Mouse (Mus musculus): ENCODE results near the gene H2bfm. TPM values are rescaled to one million over a fixed set of nuclear protein-coding genes. Genes with fewer than 3 reads are reported as not detected.
"Not testable (repeated sequence)": the region's sequence is repeated elsewhere in the genome, so short reads cannot be mapped to it uniquely, and the experiment has no call there.

Gene H2bfm
- not detected in 2 replicates for polyA plus RNA-seq (2016; fragmentation: Nextera tagmentation; extraction: Ambion mirVana)

DNA sequence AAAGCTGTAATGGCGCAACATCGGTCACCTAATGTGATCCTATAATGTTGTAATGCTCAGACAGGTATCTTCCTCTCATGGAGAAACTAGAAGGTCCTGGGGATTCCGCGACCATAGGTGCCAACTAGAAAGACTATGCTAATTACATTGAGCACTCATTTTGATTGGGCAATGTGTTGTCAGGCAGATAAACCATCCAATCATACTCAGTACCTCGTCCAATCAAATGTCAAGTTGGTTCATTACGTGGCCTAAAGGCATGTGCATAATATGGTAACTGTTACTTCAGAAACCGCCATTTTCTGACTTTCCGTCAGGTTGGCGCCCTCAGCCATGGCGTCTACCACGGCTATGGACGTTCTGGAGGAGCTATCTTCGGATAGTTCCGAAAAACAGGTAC, at the start of gene H2bfm:
TSS of gene H2bfm (plus strand) at position 295 of the 400 bp plus-strand sequence.
- H3K4me3 ChIP-seq = no peak within 1 kb of the TSS
- no peaks in the 10 kb centered on the region for H3K36me3 ChIP-seq
- WGBS = 91% methylated on average over 14 of the region's 14 CpGs
- no peaks in the 10 kb centered on the region for H3K27me3 ChIP-seq (ENCODE audit: insufficient read depth, poor library complexity, severe bottlenecking)
- H3K9me3 ChIP-seq = no peaks in the 10 kb centered on the region
- no peak within 1 kb of the TSS for H3K27ac ChIP-seq
- no peak for DNase-seq (ENCODE audit: low spot score)
- H3K4me1 ChIP-seq = no peaks in the 10 kb centered on the region

GRCm38 (mm10) chrX:136895757-136896156, 31.4 kb upstream of the H2bfm start:
- DNase-seq (ENCODE audit: low spot score) = no peak
- Histone ChIP-seq H3K27me3 (ENCODE audit: insufficient read depth, poor library complexity, severe bottlenecking) (no peaks in the 10 kb centered on the region), H3K36me3 (no peaks in the 10 kb centered on the region), H3K9me3 (no peaks in the 10 kb centered on the region), H3K4me3 (no peak overlapping the region), H3K4me1 (no peaks in the 10 kb centered on the region), H3K27ac (no peak overlapping the region)
- WGBS = 69% methylated on average over 2 of the region's 2 CpGs

DNA sequence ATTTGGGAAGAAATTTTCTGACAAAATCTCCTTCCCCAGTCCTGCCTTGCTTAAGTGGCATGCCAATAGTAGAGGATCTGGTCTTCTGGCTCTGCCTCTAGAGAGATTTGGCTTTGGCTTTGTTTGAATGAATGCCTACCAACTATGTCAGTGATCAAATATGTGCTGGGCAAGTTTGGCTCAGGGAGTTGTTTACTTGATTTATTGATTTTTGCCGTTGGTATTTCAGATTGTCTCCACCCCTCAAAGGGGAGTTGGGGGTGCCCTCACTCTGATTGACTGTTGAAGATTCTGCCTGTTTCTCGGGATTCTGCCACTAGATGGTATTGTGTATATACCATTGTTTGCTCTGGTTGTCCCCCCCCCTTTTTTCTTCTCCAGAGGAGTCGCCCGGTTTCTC, 22.8 kb upstream of the H2bfm start:
- no peaks in the 10 kb centered on the region for H3K9me3 ChIP-seq
- H3K36me3 ChIP-seq = no peaks in the 10 kb centered on the region
- no peak for DNase-seq (ENCODE audit: low spot score)
- H3K4me3 ChIP-seq = no peak overlapping the region
- H3K27ac ChIP-seq = no peak overlapping the region
- 59% methylated on average over 4 of the region's 4 CpGs for WGBS
- no peaks in the 10 kb centered on the region for H3K4me1 ChIP-seq
- no peaks in the 10 kb centered on the region for H3K27me3 ChIP-seq (ENCODE audit: insufficient read depth, poor library complexity, severe bottlenecking)

DNA sequence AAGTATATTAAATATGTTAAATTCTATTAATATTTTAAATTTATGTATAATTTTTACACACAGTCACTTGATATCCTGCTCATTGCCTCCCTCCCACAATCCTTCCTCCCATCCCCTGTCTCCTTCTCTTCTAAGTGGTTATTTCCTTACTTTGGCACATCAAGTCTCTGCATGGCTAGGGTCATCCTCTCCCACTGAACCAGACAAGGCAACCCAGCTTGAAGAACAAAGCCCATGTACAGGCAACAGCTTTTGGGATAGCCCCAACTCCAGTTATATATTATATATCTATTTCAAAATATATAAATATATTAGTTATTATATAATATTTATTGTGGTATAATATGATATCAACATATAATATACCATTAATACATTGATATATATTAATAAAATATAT, 1.3 kb upstream of the H2bfm start:
- Histone ChIP-seq H3K36me3 (no peaks in the 10 kb centered on the region), H3K9me3 (no peaks in the 10 kb centered on the region), H3K4me3 (no peak overlapping the region), H3K27me3 (ENCODE audit: insufficient read depth, poor library complexity, severe bottlenecking) (no peaks in the 10 kb centered on the region), H3K4me1 (no peaks in the 10 kb centered on the region), H3K27ac (no peak overlapping the region)
- no peak for DNase-seq (ENCODE audit: low spot score)

- H3K27ac ChIP-seq = no peak overlapping the region
- no peaks in the 10 kb centered on the region for H3K4me1 ChIP-seq
- no peaks in the 10 kb centered on the region for H3K9me3 ChIP-seq
- WGBS = 38% methylated on average over 3 of the region's 3 CpGs
- no peak for DNase-seq (ENCODE audit: low spot score)
- H3K27me3 ChIP-seq (ENCODE audit: insufficient read depth, poor library complexity, severe bottlenecking) = no peaks in the 10 kb centered on the region
- no peak overlapping the region for H3K4me3 ChIP-seq
- no peaks in the 10 kb centered on the region for H3K36me3 ChIP-seq
Measured at GRCm38 (mm10) chrX:136937985-136938384, 10.9 kb downstream of the H2bfm start.

GRCm38 (mm10) chrX:136957583-136958279, 30.6 kb downstream of the H2bfm start:
- H3K4me3 ChIP-seq = peak overlapping the region; percentile 44
- H3K27me3 ChIP-seq (ENCODE audit: insufficient read depth, poor library complexity, severe bottlenecking); H3K4me1 ChIP-seq; H3K27ac ChIP-seq; H3K9me3 ChIP-seq; H3K36me3 ChIP-seq: not testable (repeated sequence)
- DNase-seq (ENCODE audit: low spot score) = peak; percentile 75
- WGBS = 26% methylated on average over 13 of the region's 13 CpGs

DNA sequence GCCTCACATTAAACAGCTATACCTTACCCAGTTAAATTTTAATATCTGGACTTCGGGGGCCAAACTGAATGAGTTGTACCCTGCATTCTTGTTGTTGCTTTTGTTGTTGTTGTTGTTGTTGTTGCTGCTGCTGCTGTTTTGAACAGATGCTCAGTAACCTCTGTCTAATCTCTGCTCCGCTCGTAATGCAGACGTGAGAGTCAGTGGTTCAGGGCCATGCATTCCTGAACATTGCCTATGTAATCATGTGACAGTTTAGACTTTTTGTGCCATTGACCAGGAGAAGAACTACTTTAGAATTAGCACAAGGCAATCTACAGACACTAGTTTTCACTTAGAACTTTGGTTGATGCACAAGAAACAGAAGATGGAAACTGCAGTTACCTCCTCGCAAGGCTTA, 31.2 kb downstream of the H2bfm start:
- H3K9me3 ChIP-seq; H3K27ac ChIP-seq; H3K4me1 ChIP-seq; H3K27me3 ChIP-seq (ENCODE audit: insufficient read depth, poor library complexity, severe bottlenecking); H3K36me3 ChIP-seq; DNase-seq (ENCODE audit: low spot score): not testable (repeated sequence)
- peak overlapping the region; percentile 44; the same call in 1 of the 2 replicates for H3K4me3 ChIP-seq
- WGBS = 63% methylated on average over 5 of the region's 5 CpGs

DNA sequence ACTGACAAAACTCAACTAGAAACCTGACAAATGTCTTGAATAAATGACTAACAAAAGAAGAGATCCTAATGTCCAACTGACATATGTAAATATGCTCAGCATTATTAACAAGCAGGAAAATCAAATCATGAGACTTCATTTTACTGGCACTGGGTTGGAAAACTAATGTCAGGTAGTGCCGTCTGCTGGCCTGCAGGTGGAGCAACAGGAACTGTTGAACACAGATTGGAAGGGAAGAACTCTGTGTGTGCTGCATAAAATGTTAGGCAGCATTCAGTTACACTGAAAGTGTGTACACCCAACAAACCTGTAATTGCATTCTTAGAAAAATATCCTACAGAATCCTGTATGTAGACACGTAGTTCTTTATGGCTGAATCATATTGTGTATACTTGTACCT, 32.6 kb downstream of the H2bfm start:
- Histone ChIP-seq H3K4me3 (no peak overlapping the region), H3K4me1 (no peaks in the 10 kb centered on the region), H3K9me3 (no peaks in the 10 kb centered on the region), H3K27ac (no peak overlapping the region), H3K36me3 (no peaks in the 10 kb centered on the region), H3K27me3 (ENCODE audit: insufficient read depth, poor library complexity, severe bottlenecking) (no peaks in the 10 kb centered on the region)
- DNase-seq (ENCODE audit: low spot score) = no peak
- WGBS = 23% methylated on average over 2 of the region's 2 CpGs

DNA sequence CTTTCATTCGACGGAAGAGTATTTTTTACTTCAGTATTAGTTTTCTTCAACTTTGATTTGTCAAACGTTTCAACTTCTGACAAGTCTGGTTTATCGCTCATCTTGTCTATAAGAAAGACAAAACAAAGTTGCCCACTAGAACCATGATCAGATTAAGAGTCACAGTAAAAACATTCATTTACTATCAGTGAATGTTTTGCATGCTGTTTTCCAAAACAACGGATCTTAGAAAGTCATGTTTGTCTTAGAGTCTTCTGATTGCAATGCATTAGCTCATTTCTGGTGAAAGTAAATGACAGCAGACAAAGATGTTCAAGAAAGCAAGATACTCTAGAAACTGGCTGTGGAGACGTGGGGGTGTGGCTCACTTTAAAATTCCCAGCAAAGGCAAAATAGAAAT, 48.3 kb downstream of the H2bfm start, which contains the start of gene Tmsb15b2:
TSS of gene Tmsb15b2 (minus strand) at position 101 of the 400 bp plus-strand sequence.
- H3K36me3 ChIP-seq; H3K9me3 ChIP-seq; H3K27me3 ChIP-seq (ENCODE audit: insufficient read depth, poor library complexity, severe bottlenecking); DNase-seq (ENCODE audit: low spot score); H3K27ac ChIP-seq; H3K4me1 ChIP-seq: not testable (repeated sequence)
- WGBS = 80% methylated on average over 6 of the region's 6 CpGs
- peak within 1 kb of the TSS; percentile 54 for H3K4me3 ChIP-seq

GRCm38 (mm10) chrX:136976424-136977084, 49.4 kb downstream of the H2bfm start, which contains the start of the genes Tmsb15l and Tmsb15b1:
TSS of gene Tmsb15l (minus strand) at chrX:136976869.
TSS of gene Tmsb15b1 (minus strand) at chrX:136976874.
- peak; percentile 90 for DNase-seq (ENCODE audit: low spot score)
- Histone ChIP-seq H3K4me3 (peak within 1 kb of the TSS; percentile 54), H3K27ac (no peak within 1 kb of the TSS), H3K9me3 (no peaks in the 10 kb centered on the region), H3K4me1 (no peaks in the 10 kb centered on the region), H3K27me3 (ENCODE audit: insufficient read depth, poor library complexity, severe bottlenecking) (no peaks in the 10 kb centered on the region), H3K36me3 (no peaks in the 10 kb centered on the region)
- 33% methylated on average over 15 of the region's 15 CpGs for WGBS

Other genes starting within 250 kb of the H2bfm start
- 6.1 and 7.2 TPM in 2 replicates for gene Tceal1, start 219.3 kb upstream of the H2bfm start, polyA plus RNA-seq (2016; fragmentation: Nextera tagmentation; extraction: Ambion mirVana)
- 448 and 541 TPM in 2 replicates for gene Morf4l2, start 183.6 kb upstream of the H2bfm start, polyA plus RNA-seq (2016; fragmentation: Nextera tagmentation; extraction: Ambion mirVana)
- 0.15 and 0.21 TPM in 2 replicates for gene Glra4, start 147.2 kb upstream of the H2bfm start, polyA plus RNA-seq (2016; fragmentation: Nextera tagmentation; extraction: Ambion mirVana)
- 2.7 and 3.2 TPM in 2 replicates for gene Plp1, start 104.7 kb upstream of the H2bfm start, polyA plus RNA-seq (2016; fragmentation: Nextera tagmentation; extraction: Ambion mirVana)
- 0.05 and 0.20 TPM in 2 replicates for gene Rab9b, start 58.6 kb upstream of the H2bfm start, polyA plus RNA-seq (2016; fragmentation: Nextera tagmentation; extraction: Ambion mirVana)
- 19.7 and 28.3 TPM in 2 replicates for gene Tmsb15b2, start 48.2 kb downstream of the H2bfm start, polyA plus RNA-seq (2016; fragmentation: Nextera tagmentation; extraction: Ambion mirVana)
- gene Tmsb15l, start 49.5 kb downstream of the H2bfm start, polyA plus RNA-seq (2016; fragmentation: Nextera tagmentation; extraction: Ambion mirVana) = 1.4 and 2.4 TPM in 2 replicates
- gene Tmsb15b1, start 49.5 kb downstream of the H2bfm start, polyA plus RNA-seq (2016; fragmentation: Nextera tagmentation; extraction: Ambion mirVana) = 11.8 and 13.6 TPM in 2 replicates
- 4.0 and 8.6 TPM in 2 replicates for gene Zcchc18, start 65.8 kb downstream of the H2bfm start, polyA plus RNA-seq (2016; fragmentation: Nextera tagmentation; extraction: Ambion mirVana)
- 6.1 and 6.3 TPM in 2 replicates for gene Slc25a53, start 111.0 kb downstream of the H2bfm start, polyA plus RNA-seq (2016; fragmentation: Nextera tagmentation; extraction: Ambion mirVana)
- gene Fam199x, start 122.3 kb downstream of the H2bfm start, polyA plus RNA-seq (2016; fragmentation: Nextera tagmentation; extraction: Ambion mirVana) = 8.4 and 9.1 TPM in 2 replicates
- 0.25 TPM in 1 of 2 replicates, not detected in the other for gene Esx1, start 194.8 kb downstream of the H2bfm start, polyA plus RNA-seq (2016; fragmentation: Nextera tagmentation; extraction: Ambion mirVana)

Data from heart, embryonic 10.5 days (tissue).